Mouse (Mus musculus) megakaryocyte progenitor cell, adult 5-6 weeks (primary cell): ENCODE data around the gene Sat2. TPM values are rescaled to one million over a fixed set of nuclear protein-coding genes. Genes with fewer than 3 reads are reported as not detected.

Experiments used
- ATAC-seq: replicated peaks from 2 replicates; pipeline ENCODE4 v1.8.0; 2016; ENCODE audit warnings: mild to moderate bottlenecking, moderate TSS enrichment, inconsistent platforms; ENCODE audit not compliant: poor library complexity
- total RNA-seq, 2 experiments: library from RNA; stranded (forward) in 1 of 2; stranded (reverse) in 1 of 2; fragments of 157-497, 149-512 nt in 1 of 2; fragments of 200-1000 nt in 1 of 2; gene quantifications; 2 replicates each; pipeline versions ENCODE4 v1.2.3 to v1.2.4; 2015 to 2017

The Sat2 gene
- total RNA-seq, 2 experiments from 2014 or later: 0.37 TPM; not detected in 1

GRCm38 (mm10) chr11:69665961-69666664 lies 44.3 kb downstream of the Sat2 start, which contains the start of gene Cd68:
Cd68 (minus strand) TSS chr11:69666153.
- peak; percentile 62 for ATAC-seq

- ATAC-seq: no peak
Measured at GRCm38 (mm10) chr11:69666665-69667005, 44.8 kb downstream of the Sat2 start.

GRCm38 (mm10) chr11:69670786-69671725 lies 49.2 kb downstream of the Sat2 start:
- peak; percentile 66 for ATAC-seq

GRCm38 (mm10) chr11:69671726-69672124 lies 49.9 kb downstream of the Sat2 start:
- no peak; the same call in 1 of the 2 replicates for ATAC-seq

- ATAC-seq: peak; percentile 85
Measured at GRCm38 (mm10) chr11:69672211-69672706, 50.4 kb downstream of the Sat2 start, which contains the start of gene Eif4a1. Eif4a1 (minus strand) TSS chr11:69672423.

Other genes starting within 250 kb of the Sat2 start
Only the 30 nearest of the 32 such genes appear.
- 15.4 and 16.6 TPM in 2 replicates for gene Cyb5d1, start 226.4 kb upstream of the Sat2 start, total RNA-seq (2015)
- 34.2 and 50.3 TPM in 2 replicates for gene Cyb5d1, start 226.4 kb upstream of the Sat2 start, total RNA-seq (2017)
- 0.07 and 0.42 TPM in 2 replicates for gene Tmem88, start 223.8 kb upstream of the Sat2 start, total RNA-seq (2015)
- 0.12 TPM in 1 of 2 replicates, not detected in the other for gene Tmem88, start 223.8 kb upstream of the Sat2 start, total RNA-seq (2017)
- 10.4 and 11.7 TPM in 2 replicates for gene Kdm6b, start 208.3 kb upstream of the Sat2 start, total RNA-seq (2015)
- 1.8 and 2.9 TPM in 2 replicates for gene Kdm6b, start 208.3 kb upstream of the Sat2 start, total RNA-seq (2017)
- gene Dnah2, start 72.9 kb upstream of the Sat2 start, total RNA-seq (2015): 0.07 TPM in 1 of 2 replicates, not detected in the other
- under 0.01 TPM in 1 of 2 replicates, not detected in the other for gene Dnah2, start 72.9 kb upstream of the Sat2 start, total RNA-seq (2017)
- 0.15 TPM in 1 of 2 replicates, not detected in the other for gene Efnb3, start 61.8 kb upstream of the Sat2 start, total RNA-seq (2015)
- gene Efnb3, start 61.8 kb upstream of the Sat2 start, total RNA-seq (2017): 0.24 and 0.33 TPM in 2 replicates
- 16.2 and 18.3 TPM in 2 replicates for gene Wrap53, start 41.8 kb upstream of the Sat2 start, total RNA-seq (2015)
- 6.2 and 6.9 TPM in 2 replicates for gene Wrap53, start 41.8 kb upstream of the Sat2 start, total RNA-seq (2017)
- 124 and 173 TPM in 2 replicates for gene Trp53, start 41.7 kb upstream of the Sat2 start, total RNA-seq (2015)
- 65.1 and 65.6 TPM in 2 replicates for gene Trp53, start 41.7 kb upstream of the Sat2 start, total RNA-seq (2017)
- 19.6 and 44.5 TPM in 2 replicates for gene Atp1b2, start 16.1 kb upstream of the Sat2 start, total RNA-seq (2015)
- 2.0 and 4.0 TPM in 2 replicates for gene Atp1b2, start 16.1 kb upstream of the Sat2 start, total RNA-seq (2017)
- not detected in 2 replicates for gene Shbg, start 4.1 kb upstream of the Sat2 start, total RNA-seq (2015)
- not detected in 2 replicates for gene Shbg, start 4.1 kb upstream of the Sat2 start, total RNA-seq (2017)
- 27.3 and 43.5 TPM in 2 replicates for gene Fxr2, start 11.0 kb downstream of the Sat2 start, total RNA-seq (2015)
- 35.5 and 41.5 TPM in 2 replicates for gene Fxr2, start 11.0 kb downstream of the Sat2 start, total RNA-seq (2017)
- not detected in 2 replicates for gene Sox15, start 33.3 kb downstream of the Sat2 start, total RNA-seq (2015)
- 0.95 TPM in 1 of 2 replicates, not detected in the other for gene Sox15, start 33.3 kb downstream of the Sat2 start, total RNA-seq (2017)
- gene Mpdu1, start 40.6 kb downstream of the Sat2 start, total RNA-seq (2015): 28.6 and 37.5 TPM in 2 replicates
- gene Mpdu1, start 40.6 kb downstream of the Sat2 start, total RNA-seq (2017): 55.0 and 55.5 TPM in 2 replicates
- 33.1 and 39.3 TPM in 2 replicates for gene Cd68, start 44.1 kb downstream of the Sat2 start, total RNA-seq (2015)
- 15.5 and 25.0 TPM in 2 replicates for gene Cd68, start 44.1 kb downstream of the Sat2 start, total RNA-seq (2017)
- 1,029 and 1,055 TPM in 2 replicates for gene Eif4a1, start 50.4 kb downstream of the Sat2 start, total RNA-seq (2015)
- 1,055 and 1,141 TPM in 2 replicates for gene Eif4a1, start 50.4 kb downstream of the Sat2 start, total RNA-seq (2017)
- 140 and 145 TPM in 2 replicates for gene Senp3, start 60.1 kb downstream of the Sat2 start, total RNA-seq (2015)
- 108 and 123 TPM in 2 replicates for gene Senp3, start 60.1 kb downstream of the Sat2 start, total RNA-seq (2017)
- 28.5 and 31.9 TPM in 2 replicates for gene Tnfsf13, start 63.8 kb downstream of the Sat2 start, total RNA-seq (2015)
- 49.4 and 53.7 TPM in 2 replicates for gene Tnfsf13, start 63.8 kb downstream of the Sat2 start, total RNA-seq (2017)
- 0.88 and 2.0 TPM in 2 replicates for gene Tnfsf12, start 73.8 kb downstream of the Sat2 start, total RNA-seq (2015)
- gene Tnfsf12, start 73.8 kb downstream of the Sat2 start, total RNA-seq (2017): 0.75 and 1.0 TPM in 2 replicates
- gene Tnfsfm13, start 74.1 kb downstream of the Sat2 start, total RNA-seq (2015): 7.5 and 9.4 TPM in 2 replicates
- gene Tnfsfm13, start 74.1 kb downstream of the Sat2 start, total RNA-seq (2017): 6.1 and 7.9 TPM in 2 replicates
- gene Polr2a, start 136.6 kb downstream of the Sat2 start, total RNA-seq (2015): 140 and 147 TPM in 2 replicates
- 21.0 and 34.4 TPM in 2 replicates for gene Polr2a, start 136.6 kb downstream of the Sat2 start, total RNA-seq (2017)
- not detected in 2 replicates for gene Slc35g3, start 139.9 kb downstream of the Sat2 start, total RNA-seq (2015)
- gene Slc35g3, start 139.9 kb downstream of the Sat2 start, total RNA-seq (2017): not detected in 2 replicates
- gene Zbtb4, start 143.9 kb downstream of the Sat2 start, total RNA-seq (2015): 1.3 and 1.5 TPM in 2 replicates
- gene Zbtb4, start 143.9 kb downstream of the Sat2 start, total RNA-seq (2017): 0.51 and 0.54 TPM in 2 replicates
- gene Chrnb1, start 173.9 kb downstream of the Sat2 start, total RNA-seq (2015): 0.24 and 1.6 TPM in 2 replicates
- 0.04 and 0.44 TPM in 2 replicates for gene Chrnb1, start 173.9 kb downstream of the Sat2 start, total RNA-seq (2017)
- gene Fgf11, start 179.8 kb downstream of the Sat2 start, total RNA-seq (2015): 0.22 and 0.52 TPM in 2 replicates
- 0.21 and 0.41 TPM in 2 replicates for gene Fgf11, start 179.8 kb downstream of the Sat2 start, total RNA-seq (2017)
- not detected in 2 replicates for gene Tmem102, start 183.6 kb downstream of the Sat2 start, total RNA-seq (2015)
- gene Tmem102, start 183.6 kb downstream of the Sat2 start, total RNA-seq (2017): not detected in 2 replicates
- gene Gm39566, start 193.3 kb downstream of the Sat2 start, total RNA-seq (2015): not detected in 2 replicates
- not detected in 2 replicates for gene Gm39566, start 193.3 kb downstream of the Sat2 start, total RNA-seq (2017)
- gene Spem2, start 196.4 kb downstream of the Sat2 start, total RNA-seq (2015): not detected in 2 replicates
- not detected in 2 replicates for gene Spem2, start 196.4 kb downstream of the Sat2 start, total RNA-seq (2017)
- gene Spem1, start 200.2 kb downstream of the Sat2 start, total RNA-seq (2015): not detected in 2 replicates
- 0.79 TPM in 1 of 2 replicates, not detected in the other for gene Spem1, start 200.2 kb downstream of the Sat2 start, total RNA-seq (2017)
- gene Nlgn2, start 215.8 kb downstream of the Sat2 start, total RNA-seq (2015): 8.4 and 10.8 TPM in 2 replicates
- gene Nlgn2, start 215.8 kb downstream of the Sat2 start, total RNA-seq (2017): 3.5 and 6.2 TPM in 2 replicates
- gene Tmem256, start 216.5 kb downstream of the Sat2 start, total RNA-seq (2015): 240 and 307 TPM in 2 replicates
- gene Tmem256, start 216.5 kb downstream of the Sat2 start, total RNA-seq (2017): 174 and 238 TPM in 2 replicates
- gene Plscr3, start 224.4 kb downstream of the Sat2 start, total RNA-seq (2015): 60.6 and 62.2 TPM in 2 replicates
- gene Plscr3, start 224.4 kb downstream of the Sat2 start, total RNA-seq (2017): 29.1 and 32.9 TPM in 2 replicates